Mouse (Mus musculus) gastrocnemius, postnatal 36 days (tissue): ENCODE results near the gene Casz1. TPM values are rescaled to one million over a fixed set of nuclear protein-coding genes. Genes with fewer than 3 reads are reported as not detected.

Experiments used
- DNase-seq, 2 experiments: peaks; one replicate each; pipeline ENCODE4 v3.0.0; 2022
- intact Hi-C: fragments of 180-260 bp; cut with DNase I; formaldehyde crosslinking; loops from one replicate; pipeline ENCODE4 v1.15.1; 2025
- total RNA-seq, 2 experiments: library from RNA; stranded (reverse); gene quantifications; 2 replicates each; pipeline ENCODE4 v1.2.3; 2021

The Casz1 gene
- total RNA-seq, 2 experiments from 2014 or later = 24.8 to 45.6 TPM

DNA sequence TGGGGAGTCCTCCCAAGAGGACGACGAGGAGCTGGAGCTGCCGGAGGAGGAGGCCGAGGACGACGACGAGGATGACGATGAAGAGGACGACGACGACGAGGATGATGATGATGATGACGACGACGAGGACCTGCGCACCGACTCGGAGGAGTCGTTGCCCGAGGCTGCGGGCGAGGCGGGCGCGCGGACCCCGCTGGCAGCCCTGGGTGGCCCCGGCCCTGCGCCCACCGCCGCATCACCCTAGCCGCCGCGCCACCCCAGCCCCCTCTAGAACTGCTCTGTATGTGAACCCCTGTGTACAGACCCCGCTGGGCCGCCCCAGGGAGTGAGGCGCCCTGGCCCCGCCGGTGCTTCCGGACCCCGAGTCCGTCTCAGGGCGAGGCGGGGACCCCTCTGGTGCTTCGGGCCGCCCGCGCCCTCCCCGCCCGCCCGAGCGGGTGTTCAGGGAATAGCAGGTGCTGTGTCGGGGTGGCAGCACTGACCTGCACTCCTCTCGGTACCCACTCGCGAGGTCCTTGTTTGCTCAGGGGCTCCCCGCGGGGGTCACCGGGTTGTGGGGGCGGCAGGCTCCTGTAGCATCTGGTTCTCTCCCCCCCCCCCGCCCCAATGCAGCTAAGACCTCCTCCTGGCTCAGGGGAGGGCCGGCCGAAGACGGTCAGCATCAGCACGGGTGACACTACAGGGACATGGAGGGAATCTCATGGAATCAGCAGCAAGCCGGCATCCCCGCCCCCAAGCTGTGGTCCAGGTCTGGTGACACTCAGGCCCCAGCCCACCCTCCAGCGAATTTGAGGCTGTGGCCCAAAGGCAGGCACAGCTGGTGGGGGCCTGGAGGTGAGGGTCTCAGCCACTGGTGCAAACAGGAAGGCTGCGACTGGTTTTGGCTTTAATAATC is 148.3 kb downstream of the Casz1 start:
- no peak for DNase-seq
- intact Hi-C loops = no loop called here

DNA sequence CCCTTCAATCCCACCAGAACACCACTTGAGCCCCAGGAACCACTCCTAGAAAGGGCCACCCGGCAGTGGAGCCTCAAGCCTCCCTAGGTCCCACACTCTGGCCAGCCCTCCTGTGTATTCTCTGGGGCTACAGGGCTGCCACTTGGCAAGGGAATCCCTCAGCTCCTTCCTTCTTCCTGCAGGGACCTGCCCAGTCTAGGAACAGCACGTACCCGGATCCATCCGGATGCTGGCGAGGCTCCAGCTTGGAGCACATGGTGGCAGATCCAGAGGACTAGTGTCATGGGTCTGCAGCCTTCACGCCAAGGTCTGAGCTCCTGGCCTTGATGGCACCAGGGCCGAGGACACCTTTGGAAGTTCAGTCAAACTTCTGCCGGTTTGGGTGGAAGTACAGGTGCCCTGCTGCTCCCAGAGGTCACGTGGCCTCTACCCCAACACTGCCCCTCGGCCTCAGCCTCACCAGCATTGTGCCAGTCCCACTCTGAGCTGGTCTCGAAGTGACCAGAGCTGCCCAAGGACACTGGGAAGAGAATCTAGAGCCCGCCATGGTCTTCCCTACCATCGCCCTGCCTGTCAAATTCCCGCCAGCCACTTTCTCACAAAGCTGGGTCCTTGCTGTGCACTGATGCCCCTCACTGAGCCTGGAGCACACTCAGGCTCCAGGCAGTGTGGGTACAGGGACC is 151.0 kb downstream of the Casz1 start:
- intact Hi-C loops = no loop called here
- peak; percentile 65 to 70 for DNase-seq

DNA sequence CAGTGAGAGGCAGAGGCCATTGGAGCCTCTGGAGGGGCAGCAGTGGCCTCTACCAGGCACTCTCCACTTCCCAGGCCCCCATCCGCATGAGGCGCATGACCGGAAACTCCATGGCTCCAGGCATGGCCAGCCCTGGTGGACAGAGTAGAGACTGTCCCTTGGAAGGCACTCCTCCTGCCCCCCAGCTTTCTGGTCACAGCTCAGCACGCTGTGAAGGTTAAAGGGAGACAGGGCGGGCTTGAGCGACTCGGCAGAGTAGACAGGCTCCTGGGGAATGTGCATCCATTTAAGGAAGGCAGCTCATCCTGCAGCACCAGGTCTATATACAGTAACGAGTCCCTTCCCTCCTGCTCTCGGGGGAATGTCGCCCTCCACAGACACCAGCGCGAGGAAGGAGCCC is 155.8 kb downstream of the Casz1 start:
- no peak for DNase-seq
- intact Hi-C loops = loop anchor here (5.0 kb wide), 1 partner anchor 72 kb away; no protein-coding TSS in a partner anchor

DNA sequence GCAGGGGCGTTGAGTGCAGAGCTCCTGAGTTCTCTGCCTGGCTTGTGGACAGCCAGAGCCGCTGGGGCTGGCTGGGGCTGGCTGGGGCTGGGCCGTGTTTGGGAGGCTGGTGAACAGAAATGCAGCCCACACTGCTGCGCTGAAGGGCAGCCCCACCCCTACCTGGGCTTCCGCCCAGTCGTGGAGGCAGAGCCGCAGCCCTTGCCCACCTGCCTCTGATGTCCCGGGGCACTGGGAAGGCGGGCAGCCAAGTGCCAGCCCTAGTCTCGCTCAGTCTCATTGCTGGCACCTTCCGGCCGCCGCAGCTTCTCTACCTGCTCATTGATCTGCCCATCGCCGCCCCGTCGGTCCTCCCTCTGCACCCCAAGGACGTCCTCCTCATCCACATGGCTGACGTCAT is 156.9 kb downstream of the Casz1 start:
- intact Hi-C loops = loop anchor here (5.0 kb wide), 1 partner anchor 71 kb away; no protein-coding TSS in a partner anchor
- DNase-seq = no peak

DNA sequence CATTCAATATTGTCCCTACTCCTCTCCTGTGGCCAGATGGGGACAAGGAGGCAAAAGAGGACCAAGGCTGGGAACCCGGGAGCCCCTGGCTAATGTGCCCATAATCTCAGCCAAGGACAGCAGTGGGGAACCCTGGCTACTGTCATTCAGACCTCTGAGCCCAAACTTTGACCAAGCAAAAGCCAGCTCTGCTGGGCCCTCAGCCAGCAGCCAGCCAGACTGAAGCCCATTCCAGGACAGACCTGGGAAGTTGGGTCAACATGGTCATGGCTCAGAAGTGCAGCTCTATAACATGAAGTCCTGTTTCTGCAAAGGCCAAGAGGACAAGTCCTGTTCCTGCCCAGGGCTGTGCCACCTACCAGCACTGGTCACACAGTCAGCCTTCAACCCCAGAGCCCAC is 157.9 kb downstream of the Casz1 start:
- intact Hi-C loops = loop anchor here (5.0 kb wide), 1 partner anchor 70 kb away; no protein-coding TSS in a partner anchor
- no peak for DNase-seq

DNA sequence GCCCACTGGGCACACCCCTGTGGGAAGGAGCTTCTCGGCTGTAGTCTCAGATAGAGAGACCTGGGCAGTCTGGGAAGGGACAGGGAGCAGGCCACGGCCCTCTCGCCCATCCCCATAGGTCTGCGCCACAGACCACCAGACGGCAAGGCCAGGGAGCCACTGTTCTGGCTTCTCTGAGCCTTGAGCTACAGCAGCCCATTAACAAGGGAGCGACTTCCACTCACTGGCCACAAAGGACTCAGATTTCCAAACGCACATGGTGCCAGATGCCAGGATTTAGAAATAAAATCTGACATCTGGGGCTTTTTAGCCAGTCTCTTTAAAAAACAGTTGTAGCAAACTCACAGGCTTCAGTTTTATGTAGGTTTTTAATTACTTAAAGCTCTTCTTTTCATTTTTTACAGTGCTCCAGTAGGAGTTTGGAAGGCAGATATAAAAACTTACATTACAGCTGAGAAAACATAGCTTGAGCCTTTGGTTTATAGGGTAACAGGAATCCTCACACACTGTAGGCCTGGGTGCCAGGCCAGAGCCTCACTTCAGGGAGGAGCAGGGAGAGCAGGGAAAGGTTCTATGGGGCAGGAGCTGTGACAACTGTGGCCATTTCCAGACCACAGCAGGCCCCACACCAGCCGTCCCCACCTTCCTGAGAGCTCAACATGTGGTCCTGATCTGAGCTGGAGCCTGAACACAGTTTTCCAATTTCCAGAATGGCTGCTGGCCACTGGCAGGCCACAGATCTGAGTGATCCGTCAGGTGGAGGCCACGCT is 160.5 kb downstream of the Casz1 start:
- intact Hi-C loops = loop anchor here (5.0 kb wide), 1 partner anchor 68 kb away; no protein-coding TSS in a partner anchor
- DNase-seq = no peak

DNA sequence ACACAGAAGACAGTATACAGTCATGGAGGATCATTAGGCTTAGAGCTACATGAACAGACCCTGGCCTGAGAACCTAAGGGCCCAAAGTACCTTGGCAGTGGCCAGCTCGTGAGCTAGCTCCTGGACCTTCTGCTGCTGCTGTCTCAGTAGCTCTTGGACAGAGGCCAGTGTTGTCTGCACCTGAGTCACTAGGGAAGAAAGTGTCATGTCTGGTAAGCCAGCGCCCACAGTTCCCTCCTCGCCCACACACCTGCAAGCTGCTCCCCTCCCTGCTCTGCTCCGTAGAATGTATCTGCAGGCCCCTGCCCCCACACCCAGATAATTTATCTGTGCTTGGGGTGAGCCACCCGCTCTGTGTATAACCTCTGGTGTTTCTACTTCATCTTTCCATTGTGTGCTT is 161.9 kb downstream of the Casz1 start:
- no peak for DNase-seq
- intact Hi-C loops = no loop called here

DNA sequence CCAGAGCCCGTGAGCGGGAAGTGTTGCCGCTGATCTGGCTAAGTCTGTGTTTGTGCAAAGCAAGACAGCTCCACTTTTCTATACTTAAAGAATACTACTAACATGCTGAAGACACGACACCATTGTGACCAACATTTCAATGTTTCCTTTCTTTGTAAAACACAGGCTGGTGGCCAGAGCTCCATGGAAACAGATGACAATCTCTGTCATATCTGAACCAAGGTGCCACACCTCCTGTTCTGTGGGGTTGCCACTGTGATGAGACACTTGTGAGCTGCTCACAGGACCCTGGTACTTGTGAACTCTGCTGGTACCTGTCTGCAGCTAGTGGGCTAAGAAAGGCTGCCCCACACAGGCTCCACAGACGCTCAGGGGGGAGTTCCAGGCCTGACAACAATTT is 164.6 kb downstream of the Casz1 start:
- intact Hi-C loops = no loop called here
- DNase-seq = no peak

DNA sequence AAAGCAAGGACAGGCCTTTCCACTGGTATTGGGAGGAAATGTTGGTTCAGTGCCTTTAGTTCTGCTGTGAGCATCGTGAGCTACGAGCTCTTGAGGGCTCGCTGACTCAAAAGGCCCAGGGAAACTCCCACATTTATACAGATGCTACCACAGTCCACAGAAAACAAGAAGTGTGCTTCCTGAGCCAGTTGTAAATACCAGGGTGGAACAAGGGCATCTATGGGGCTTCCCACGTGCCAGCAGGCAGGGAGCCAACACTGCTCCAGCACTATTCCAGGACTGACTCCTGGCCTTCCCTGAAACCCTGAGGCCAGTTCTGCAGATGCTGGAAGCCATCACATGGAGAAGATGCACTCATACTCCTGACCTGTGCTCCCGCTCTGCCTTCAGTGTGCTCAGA is 165.4 kb downstream of the Casz1 start:
- intact Hi-C loops = no loop called here
- no peak for DNase-seq

DNA sequence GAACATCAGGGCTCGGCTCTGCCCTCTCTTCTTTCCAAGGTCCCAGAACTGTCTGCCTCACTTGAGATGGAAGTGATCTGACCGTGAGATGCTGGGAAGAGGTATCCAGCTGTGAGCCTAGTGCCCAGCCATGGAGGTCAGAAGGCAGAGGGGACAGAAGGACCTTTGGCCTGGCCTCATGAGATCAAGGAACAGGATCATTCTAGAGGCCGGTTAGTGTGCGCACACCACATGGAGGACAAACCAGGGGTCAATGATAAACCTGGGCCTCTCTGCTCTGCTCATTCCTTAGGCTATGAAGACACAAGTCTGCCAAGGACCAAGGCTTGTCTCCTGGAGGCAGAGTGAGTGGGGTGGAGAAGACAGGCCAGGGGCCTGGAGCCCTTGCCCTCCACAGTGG is 166.5 kb downstream of the Casz1 start:
- DNase-seq = no peak
- intact Hi-C loops = no loop called here

DNA sequence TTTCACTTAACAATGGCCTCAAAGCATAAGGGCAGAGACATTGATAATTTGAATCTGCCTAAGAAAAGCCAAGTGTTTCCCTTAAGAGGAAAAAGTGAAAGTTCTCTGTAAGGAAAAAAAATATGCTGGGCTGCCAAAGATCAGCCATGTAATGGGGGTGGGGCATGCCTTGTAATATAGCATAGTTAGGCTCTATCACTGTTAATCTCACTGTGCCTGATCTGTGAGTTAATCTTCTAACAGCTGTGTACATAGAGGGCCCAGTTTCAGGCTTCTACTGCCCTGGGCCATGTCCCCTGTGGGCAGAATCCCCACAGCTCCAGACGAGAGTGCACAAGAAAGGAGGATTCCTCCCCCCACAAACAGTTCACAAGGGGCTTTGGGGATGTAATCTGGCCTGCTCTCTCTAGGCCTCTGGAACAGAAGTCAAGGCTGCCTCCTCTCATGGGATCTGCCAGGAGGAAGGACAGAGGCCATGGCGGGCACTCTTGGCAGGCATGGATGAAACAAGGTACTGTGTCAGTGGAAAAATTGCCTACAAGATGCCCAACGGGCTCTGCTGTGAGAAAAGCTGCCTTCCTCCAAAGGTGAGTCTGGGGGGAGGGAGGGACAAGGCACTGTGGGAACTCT is 167.5 kb downstream of the Casz1 start:
- no peak for DNase-seq
- intact Hi-C loops = no loop called here

DNA sequence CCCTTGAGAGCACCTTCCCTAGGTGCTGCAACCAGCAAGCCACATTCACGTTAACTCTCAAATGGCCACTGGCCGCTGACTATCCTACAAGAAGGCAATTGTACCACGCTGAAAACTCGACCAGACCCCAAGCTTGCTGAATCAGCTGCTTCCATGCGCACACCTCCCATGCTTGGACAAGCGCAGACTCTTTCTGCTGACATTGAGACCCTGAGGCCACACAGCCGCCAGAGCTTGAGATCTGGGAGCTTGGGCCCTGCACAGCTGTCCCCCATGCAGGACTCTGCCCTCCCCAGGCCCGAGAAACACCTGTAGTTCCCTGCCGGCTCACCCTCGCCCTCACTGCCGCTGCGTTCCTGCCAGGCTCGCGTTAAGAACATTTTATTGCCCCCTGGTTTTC is 168.5 kb downstream of the Casz1 start:
- no peak for DNase-seq
- intact Hi-C loops = no loop called here

DNA sequence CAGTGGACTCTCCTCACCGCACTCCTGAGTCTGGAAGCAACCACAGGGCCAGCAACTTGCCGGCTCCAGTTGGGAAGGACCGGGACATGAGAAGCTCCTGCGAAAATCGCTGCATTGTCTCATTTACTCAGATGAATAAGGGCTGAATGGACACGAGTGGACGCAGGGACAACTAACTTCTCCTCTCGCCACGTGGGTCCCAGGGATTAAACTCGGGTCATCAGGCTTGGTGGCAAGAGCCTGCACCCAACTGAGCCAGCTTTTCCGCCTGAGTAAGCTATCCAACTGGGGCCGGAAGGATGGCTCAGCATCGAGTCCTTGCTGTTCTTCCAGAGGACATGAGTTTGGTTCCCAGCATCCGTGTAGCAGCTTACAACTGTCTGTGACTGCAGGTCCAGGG is 169.2 kb downstream of the Casz1 start:
- intact Hi-C loops = no loop called here
- DNase-seq = no peak

DNA sequence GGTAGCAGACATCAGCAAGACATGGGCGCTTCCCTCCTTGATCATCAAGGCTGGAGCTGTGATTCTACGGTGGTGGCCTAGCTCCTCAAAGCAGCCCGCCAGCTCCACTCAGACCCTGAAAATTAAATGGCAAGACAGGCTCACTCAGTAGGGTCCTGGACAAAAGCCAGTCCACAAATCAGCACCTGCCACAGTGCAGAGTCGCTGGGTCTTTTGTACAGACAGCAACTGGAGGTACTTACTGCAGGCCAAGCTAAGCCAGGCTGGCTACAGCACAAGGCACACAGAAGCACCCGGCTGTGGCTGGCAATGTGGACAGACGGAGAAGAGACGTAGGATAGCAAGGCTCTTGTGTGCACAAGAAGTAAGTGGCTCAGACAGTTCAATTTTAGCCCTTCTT is 170.6 kb downstream of the Casz1 start:
- intact Hi-C loops = no loop called here
- DNase-seq = no peak

DNA sequence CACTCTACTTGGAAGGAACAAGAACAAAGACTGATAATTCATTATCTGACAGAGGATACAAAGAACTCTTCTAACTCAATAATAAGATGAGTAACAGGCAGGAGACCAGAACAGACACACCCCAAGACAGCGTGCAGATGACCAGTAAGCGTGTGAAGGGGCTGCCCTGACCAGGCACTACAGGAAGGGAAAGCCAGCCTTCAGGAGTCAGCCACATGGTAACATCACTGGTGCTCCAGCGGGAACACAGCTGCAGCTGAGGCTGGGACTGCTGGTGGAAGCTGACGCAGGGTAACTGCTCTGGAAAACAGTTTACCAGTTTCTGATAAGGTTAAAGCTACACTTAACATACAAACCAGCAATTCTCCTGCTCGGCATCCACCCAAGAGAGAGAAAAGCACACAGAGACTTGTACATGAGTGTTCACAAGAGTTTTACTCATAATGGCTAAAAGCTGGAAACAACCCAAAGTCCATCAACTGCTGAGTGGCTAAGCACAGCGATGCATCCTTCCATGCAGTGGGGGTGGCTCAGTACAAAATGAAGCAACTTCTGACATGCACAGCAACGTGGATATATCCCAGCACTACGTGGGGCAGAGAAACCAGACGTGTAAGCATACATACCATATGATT is 174.1 kb downstream of the Casz1 start:
- DNase-seq = no peak
- intact Hi-C loops = no loop called here

DNA sequence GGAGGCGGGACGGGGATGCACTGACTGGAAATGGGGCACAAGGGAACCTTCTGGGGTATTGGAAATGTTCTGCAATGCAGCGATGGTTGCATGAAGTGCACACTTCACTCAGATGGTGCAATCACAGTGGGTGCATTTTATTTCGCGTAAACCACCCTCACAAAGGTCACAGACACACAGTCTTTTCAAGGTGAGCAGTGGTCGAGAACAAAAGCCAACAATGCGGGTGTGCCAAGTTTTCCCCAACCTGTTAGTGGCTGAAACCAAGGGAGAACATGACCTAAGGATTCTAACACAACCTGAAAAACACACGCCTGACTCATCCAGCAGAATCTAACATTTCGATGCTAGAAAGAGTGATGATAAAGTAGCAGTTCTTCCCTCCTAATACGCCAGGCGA is 174.7 kb downstream of the Casz1 start:
- intact Hi-C loops = no loop called here
- no peak for DNase-seq

DNA sequence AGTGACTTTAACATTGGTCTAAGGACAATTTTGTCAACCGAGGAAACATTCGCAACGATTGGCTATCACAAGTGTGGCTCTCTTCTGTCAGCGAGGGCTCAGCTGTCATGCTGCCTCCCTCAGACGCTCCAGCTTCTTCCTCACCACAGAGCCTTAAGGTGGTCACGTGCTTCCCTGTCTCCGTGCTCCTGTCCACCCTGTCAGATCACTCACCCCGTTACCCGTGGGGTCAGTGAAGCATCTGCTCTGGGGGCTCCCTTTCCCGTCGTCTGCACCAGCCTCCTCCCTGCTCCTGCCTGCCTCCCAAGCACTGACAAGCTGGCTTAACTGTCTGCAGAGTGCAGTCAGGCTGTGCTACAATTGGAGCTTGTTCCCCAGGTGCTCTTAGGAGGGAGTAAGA is 175.6 kb downstream of the Casz1 start:
- no peak for DNase-seq
- intact Hi-C loops = no loop called here

DNA sequence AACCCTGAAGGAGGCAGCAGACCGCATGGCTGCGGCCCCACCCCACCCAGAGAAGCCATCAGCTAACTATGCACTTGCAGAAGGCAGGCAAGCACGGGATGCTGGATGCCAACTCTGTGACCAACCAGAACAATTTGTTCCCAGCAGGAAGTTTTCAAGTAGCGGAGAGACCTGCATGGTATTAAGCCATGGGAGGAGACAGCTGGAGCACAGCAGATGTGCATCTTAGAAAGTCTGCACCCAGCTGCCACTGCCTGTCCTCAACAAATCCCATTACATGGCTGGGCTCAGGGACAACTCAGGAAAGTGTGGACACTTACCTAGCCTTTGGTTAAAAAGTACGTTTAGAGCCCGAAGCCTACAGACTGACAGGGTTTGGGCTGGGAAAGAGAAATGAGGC is 178.0 kb downstream of the Casz1 start:
- intact Hi-C loops = no loop called here
- DNase-seq = no peak

DNA sequence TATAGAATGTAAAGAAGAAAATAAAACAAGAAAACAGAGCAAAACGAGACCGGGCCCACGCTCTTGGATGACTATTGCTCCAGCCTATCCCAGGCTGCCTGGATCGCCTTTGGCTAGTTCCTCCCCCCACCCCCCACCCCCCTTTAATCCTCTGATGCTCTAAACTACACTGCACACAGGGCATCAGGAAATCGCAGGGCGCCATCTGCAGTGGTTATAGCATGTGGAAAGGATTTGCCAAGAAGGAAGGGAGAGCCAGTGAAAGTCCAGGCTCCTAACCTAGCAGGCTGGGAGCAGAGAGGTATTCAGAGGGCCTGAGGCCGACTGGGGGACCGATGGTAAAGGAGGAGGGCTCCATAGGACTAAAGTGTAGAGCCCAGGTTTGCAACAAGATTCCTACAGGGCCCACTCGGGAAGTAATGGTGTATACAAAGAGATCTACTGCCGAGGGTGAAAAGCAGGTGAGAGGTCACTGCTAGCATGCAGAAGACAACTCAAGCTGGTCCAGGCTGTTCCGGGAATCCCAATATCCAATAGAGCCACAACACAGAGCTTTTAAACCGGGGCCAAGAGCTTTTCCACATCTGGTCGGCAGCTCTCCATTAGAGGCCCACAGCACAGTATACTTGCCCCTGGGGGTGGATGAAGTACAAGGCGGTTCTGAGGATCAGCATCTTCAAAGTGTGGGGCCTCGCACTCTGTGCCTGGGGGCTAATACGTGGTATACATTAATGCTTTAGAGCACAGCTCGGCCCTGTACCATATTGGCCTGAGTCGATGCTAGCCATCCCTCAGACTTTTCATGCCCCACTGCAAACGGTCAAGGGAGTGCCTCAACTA is 180.7 kb downstream of the Casz1 start:
- intact Hi-C loops = no loop called here
- no peak for DNase-seq
